Mouse (Mus musculus): ENCODE data around the gene Cst6. TPM values are rescaled to one million over a fixed set of nuclear protein-coding genes. Genes with fewer than 3 reads are reported as not detected.

The Cst6 gene
- polyA plus RNA-seq, 1 experiment from 2014 or later: not detected

DNA sequence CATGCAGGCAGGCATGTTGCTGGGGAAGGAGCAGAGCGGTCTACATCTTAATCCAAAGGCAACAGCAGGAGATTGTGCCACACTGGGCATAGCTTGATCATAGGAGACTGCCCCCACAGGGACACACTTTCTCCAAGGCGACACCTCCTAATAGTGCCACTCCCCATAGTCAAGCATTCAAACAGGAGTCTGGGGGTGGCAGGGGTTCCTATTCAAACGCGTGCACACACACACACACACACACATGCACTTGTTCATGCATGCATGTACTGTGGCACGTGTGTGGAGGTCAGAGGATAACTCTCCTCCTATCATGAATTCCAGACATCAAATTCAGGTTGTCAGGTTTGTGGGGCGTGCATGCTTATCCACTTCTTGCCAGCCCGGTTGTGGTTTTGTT lies 23.4 kb upstream of the Cst6 start:
- H3K36me3 ChIP-seq: peaks cover 63% of the 10 kb centered on the region
- no peak overlapping the region for H3K27ac ChIP-seq
- no peaks in the 10 kb centered on the region for H3K27me3 ChIP-seq (replicated peaks)
- no peak overlapping the region for H3K9ac ChIP-seq
- no peak overlapping the region for H3K4me2 ChIP-seq
- H3K4me3 ChIP-seq: no peak overlapping the region
- H3K9me3 ChIP-seq (replicated peaks): no peaks in the 10 kb centered on the region
- 86% methylated on average over 7 of the region's 7 CpGs for WGBS (ENCODE audit: insufficient replicate concordance)
- peaks cover 11% of the 10 kb centered on the region for H3K4me1 ChIP-seq
- no peak for ATAC-seq

DNA sequence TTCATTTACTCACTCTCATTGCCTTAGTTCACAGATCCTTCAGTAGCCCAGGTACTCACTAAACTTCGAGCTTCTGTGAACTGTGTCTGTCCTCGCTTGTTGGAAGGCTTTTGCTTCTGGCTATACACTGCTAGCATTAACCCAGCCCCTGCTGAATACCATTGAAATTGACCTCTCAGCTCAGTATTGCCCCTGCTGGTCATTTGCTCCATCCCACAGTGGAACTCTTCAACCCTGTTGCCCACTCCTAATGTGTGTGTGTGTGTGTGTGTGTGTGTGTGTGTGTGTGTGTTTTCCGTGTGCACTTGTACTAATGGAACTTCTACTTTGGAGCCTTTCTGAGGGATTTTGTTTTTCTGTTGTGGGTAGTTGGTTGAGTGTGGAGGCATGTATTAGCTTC lies 21.6 kb upstream of the Cst6 start:
- no peak for ATAC-seq
- H3K9ac ChIP-seq: no peak overlapping the region
- no peak overlapping the region for H3K27ac ChIP-seq
- WGBS (ENCODE audit: insufficient replicate concordance): 79% methylated on average over 3 of the region's 3 CpGs
- no peak overlapping the region for H3K4me2 ChIP-seq
- no peak overlapping the region for H3K4me3 ChIP-seq
- H3K4me1 ChIP-seq: peaks cover 20% of the 10 kb centered on the region
- peaks cover 56% of the 10 kb centered on the region for H3K36me3 ChIP-seq
- no peaks in the 10 kb centered on the region for H3K9me3 ChIP-seq (replicated peaks)
- H3K27me3 ChIP-seq (replicated peaks): no peaks in the 10 kb centered on the region

DNA sequence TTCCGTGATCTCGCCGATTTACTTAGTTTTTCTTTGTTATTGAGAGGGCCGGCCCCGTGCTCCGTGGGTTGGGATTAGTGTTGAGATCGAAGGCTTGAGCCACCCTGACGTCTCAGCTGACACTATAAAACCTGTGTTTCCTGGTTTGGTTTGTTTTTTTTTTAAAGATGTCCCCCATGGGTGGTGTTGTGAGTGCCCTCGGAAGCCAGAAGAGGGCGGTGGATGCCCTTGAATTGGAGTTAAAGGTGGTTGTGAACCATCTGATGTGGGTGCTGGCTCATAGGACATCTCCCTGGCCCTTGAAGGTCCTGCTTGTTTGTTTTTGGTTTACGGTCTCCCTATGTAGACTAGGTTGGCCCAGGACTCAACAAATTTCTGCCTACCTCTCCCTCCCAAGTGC lies 18.1 kb upstream of the Cst6 start:
- Histone ChIP-seq H3K27ac (peak overlapping the region; percentile 92), H3K9ac (peak overlapping the region; percentile 91), H3K4me3 (peak overlapping the region; percentile 79), H3K9me3 (replicated peaks) (no peaks in the 10 kb centered on the region), H3K4me1 (peaks cover 48% of the 10 kb centered on the region), H3K4me2 (peak overlapping the region; percentile 96), H3K36me3 (peaks cover 68% of the 10 kb centered on the region), H3K27me3 (replicated peaks) (no peaks in the 10 kb centered on the region)
- 8% methylated on average over 11 of the region's 11 CpGs for WGBS (ENCODE audit: insufficient replicate concordance)
- ATAC-seq: no peak

DNA sequence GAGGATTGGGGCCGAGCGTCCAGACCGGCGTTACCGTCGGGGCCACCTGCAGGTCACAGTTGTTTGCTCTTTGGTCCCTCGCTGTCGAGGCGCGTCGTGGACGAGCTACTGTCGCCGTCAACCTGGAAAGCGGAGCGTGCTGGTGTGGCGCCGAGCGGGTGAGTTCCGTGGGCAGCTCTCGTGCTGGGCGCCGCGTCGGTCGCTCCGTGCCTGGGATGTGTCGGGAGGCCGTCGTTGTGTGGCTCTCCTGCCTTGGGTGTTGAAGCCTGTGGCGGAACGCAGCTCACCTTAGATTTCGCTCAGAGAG lies 17.6 kb upstream of the Cst6 start, which contains the start of gene Banf1:
Gene Banf1, minus strand, starts transcription at position 116 of the 307 bp plus-strand sequence.
- Histone ChIP-seq H3K27me3 (replicated peaks) (no peaks in the 10 kb centered on the region), H3K9ac (peak within 1 kb of the TSS; percentile 91), H3K36me3 (peaks cover 64% of the 10 kb centered on the region), H3K4me1 (peaks cover 48% of the 10 kb centered on the region), H3K4me2 (peak within 1 kb of the TSS; percentile 96), H3K27ac (peak within 1 kb of the TSS; percentile 92), H3K4me3 (peak within 1 kb of the TSS; percentile 79), H3K9me3 (replicated peaks) (no peaks in the 10 kb centered on the region)
- under 1% methylated on average over 33 of the region's 33 CpGs for WGBS (ENCODE audit: insufficient replicate concordance)
- ATAC-seq: peak; percentile 8

DNA sequence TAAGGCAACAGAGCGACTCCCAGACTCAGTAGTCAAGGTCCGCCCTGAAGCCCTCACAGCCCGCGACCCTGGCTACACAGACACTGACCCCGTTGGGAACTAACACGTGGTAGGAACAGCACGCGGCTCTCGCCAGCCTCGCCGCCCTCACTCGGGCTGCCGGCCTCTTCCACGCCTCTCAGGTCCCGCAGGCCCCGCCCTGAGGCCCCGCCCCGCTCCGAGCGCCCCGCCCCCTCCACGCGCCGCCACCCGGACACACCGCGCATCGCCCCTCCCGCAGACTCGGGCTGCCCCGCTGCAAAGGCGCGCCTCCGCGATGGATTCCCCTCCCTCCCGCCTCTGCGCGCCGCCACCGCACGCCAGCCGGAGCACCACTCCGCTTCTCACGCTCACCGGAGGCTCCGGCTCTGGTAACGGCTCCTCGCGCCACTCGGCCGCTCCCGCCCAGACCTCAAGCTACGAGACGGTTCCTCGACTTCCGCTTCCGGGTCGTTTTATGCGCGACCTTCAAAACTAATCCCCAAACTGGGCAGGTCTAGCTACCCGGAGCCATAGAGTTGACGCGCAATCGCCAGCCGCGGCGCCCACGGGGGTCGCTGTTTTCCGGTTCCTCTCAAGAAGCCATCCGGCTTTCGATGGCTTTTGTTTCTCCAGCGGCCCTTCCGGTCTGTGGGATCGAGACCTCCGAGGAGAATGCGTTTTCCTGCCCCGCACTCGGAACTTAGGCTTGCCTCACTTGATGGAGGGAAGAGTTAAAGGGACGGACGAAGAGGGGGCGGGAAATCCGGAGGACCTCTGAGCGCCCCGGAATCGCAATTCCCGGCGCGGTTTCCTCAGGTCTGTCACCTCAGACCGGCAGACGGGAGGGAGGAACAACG lies 17.0 kb upstream of the Cst6 start, which contains the start of gene Eif1ad:
Gene Eif1ad, plus strand, starts transcription at position 567 of the 878 bp plus-strand sequence.
- no peaks in the 10 kb centered on the region for H3K9me3 ChIP-seq (replicated peaks)
- peak within 1 kb of the TSS; percentile 79 for H3K4me3 ChIP-seq
- WGBS (ENCODE audit: insufficient replicate concordance): under 1% methylated on average over 77 of the region's 92 CpGs
- no peaks in the 10 kb centered on the region for H3K27me3 ChIP-seq (replicated peaks)
- peak within 1 kb of the TSS; percentile 91 for H3K9ac ChIP-seq
- peaks cover 48% of the 10 kb centered on the region for H3K4me1 ChIP-seq
- peak within 1 kb of the TSS; percentile 96 for H3K4me2 ChIP-seq
- peak within 1 kb of the TSS; percentile 92 for H3K27ac ChIP-seq
- peaks cover 58% of the 10 kb centered on the region for H3K36me3 ChIP-seq
- peak; percentile 93 for ATAC-seq

DNA sequence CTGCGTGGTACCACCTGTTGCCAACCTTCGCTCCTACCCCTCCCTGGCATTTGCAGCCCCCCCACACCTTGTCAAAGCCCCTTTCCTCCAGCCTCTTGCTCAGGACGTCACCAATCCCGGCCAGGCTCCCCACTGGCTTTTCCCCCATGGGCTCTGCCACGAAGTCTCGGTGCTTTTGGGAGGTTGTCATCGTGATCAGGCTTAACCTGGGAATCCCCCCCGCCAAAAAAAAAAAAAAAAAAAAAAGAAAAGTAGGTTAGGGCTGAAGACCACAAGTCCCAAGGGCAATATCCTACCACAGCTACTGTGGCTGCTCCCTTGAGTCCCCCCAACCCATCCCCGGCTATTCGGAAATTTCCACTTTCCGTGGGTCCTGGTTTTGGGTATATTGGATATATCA lies 16.4 kb upstream of the Cst6 start:
- peak overlapping the region; percentile 96 for H3K4me2 ChIP-seq
- H3K27me3 ChIP-seq (replicated peaks): no peaks in the 10 kb centered on the region
- ATAC-seq: no peak
- peaks cover 53% of the 10 kb centered on the region for H3K36me3 ChIP-seq
- no peaks in the 10 kb centered on the region for H3K9me3 ChIP-seq (replicated peaks)
- peak overlapping the region; percentile 92 for H3K27ac ChIP-seq
- H3K4me3 ChIP-seq: peak overlapping the region; percentile 79
- peaks cover 48% of the 10 kb centered on the region for H3K4me1 ChIP-seq
- WGBS (ENCODE audit: insufficient replicate concordance): 5% methylated on average over 11 of the region's 11 CpGs
- H3K9ac ChIP-seq: peak overlapping the region; percentile 91

DNA sequence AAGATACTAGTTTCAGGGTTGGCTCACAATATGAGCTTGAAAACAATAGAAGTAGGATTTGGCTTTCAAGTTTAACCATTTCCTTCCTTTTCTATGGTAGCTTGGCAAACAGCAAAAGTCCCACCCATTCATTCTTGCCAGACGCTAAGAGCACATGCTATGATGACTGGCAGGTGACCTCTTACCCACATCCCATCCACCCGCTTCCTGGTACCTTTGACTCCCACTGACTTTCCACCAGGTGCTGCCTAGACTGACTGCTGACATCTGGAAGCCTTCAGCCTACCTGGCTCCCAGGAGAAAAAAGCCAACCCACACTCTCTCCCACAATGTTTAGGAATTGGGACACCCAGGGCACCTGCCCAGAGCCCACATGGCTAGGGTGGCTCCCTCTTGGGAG lies 14.8 kb upstream of the Cst6 start:
- Histone ChIP-seq H3K36me3 (peaks cover 37% of the 10 kb centered on the region), H3K9me3 (replicated peaks) (no peaks in the 10 kb centered on the region), H3K4me1 (peaks cover 48% of the 10 kb centered on the region), H3K4me3 (no peak overlapping the region), H3K27ac (no peak overlapping the region), H3K4me2 (no peak overlapping the region), H3K27me3 (replicated peaks) (no peaks in the 10 kb centered on the region), H3K9ac (no peak overlapping the region)
- WGBS (ENCODE audit: insufficient replicate concordance): 79% methylated on average over 2 of the region's 2 CpGs
- ATAC-seq: no peak

DNA sequence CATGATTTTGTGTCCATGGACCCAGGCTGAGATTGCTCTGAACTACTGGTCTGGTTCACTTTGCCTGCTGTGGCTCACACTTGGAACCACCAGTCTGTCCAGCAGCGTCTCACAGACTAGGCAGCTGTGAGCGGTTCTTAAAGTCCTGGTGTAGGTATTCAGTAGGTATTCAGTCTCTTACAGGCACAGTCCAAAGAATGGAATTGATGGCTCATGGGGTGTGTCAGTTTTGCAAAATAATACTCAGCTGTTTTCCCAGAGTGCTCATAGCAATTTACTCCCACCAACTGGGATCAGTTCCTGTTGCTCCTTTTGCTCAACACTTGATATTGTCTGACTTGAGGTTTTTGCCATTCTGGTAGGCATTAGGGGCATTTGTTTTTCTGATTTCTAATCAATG lies 12.8 kb upstream of the Cst6 start:
- Histone ChIP-seq H3K27me3 (replicated peaks) (no peaks in the 10 kb centered on the region), H3K9me3 (replicated peaks) (no peaks in the 10 kb centered on the region), H3K9ac (no peak overlapping the region), H3K36me3 (peaks cover 24% of the 10 kb centered on the region), H3K27ac (no peak overlapping the region), H3K4me2 (no peak overlapping the region), H3K4me1 (peaks cover 32% of the 10 kb centered on the region), H3K4me3 (no peak overlapping the region)
- WGBS (ENCODE audit: insufficient replicate concordance): 82% methylated on average over 2 of the region's 2 CpGs
- ATAC-seq: no peak

DNA sequence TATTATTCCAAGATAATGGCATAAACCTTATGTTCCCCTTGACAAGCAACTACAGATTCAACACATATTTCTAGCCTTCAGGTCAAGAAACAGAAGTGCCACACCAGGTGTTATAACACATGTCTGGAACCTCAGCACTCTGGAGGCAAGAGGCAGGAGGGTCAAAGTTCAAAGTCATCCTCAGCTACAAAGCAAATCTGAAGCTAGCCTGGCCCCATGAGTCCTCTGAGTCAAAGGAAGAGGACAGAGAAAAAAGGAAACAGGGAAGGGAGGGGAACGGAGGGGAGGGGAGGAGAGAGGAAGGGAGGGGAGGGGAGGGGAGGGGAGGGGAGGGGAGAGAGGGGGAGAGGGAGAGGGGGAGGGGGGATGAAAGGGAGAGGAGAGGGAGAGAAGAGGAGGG lies 6.7 kb upstream of the Cst6 start:
- Histone ChIP-seq H3K9me3 (replicated peaks) (no peaks in the 10 kb centered on the region), H3K36me3 (no peaks in the 10 kb centered on the region; the same call in 1 of the 2 replicates), H3K4me3 (no peak overlapping the region), H3K27me3 (replicated peaks) (no peaks in the 10 kb centered on the region), H3K4me2 (no peak overlapping the region), H3K9ac (no peak overlapping the region), H3K27ac (no peak overlapping the region), H3K4me1 (0 out of 2 replicates have a peak, but pooled peaks cover 3% of the 10 kb centered on the region)
- no CpG with 5 or more reads among the region's 1 CpGs for WGBS (ENCODE audit: insufficient replicate concordance)
- ATAC-seq: no peak

DNA sequence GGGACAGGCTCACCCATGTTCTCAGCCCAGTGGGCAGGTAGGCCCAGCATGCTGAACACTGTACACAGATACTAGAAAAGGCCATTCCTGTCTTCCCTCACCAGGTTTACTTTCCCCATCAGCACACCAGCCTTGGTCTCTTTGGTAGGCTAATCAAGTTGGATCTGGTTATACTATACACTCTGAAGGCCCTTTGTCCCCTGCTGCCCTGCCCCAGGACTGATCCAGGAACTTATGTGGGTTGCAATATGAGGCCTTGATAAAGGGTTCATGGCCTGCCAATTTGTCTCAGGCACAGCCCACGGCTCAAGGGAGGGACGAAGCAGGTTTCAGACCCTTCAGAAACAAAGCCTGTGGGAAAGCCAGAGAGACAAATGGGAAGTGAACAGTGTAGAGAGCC lies 4.2 kb upstream of the Cst6 start:
- H3K9ac ChIP-seq: no peak overlapping the region
- no peak overlapping the region for H3K4me2 ChIP-seq
- no peak overlapping the region for H3K4me3 ChIP-seq
- WGBS (ENCODE audit: insufficient replicate concordance): 79% methylated on average over 2 of the region's 2 CpGs
- ATAC-seq: no peak
- H3K4me1 ChIP-seq: peaks cover 11% of the 10 kb centered on the region
- H3K27me3 ChIP-seq (replicated peaks): peaks cover 5% of the 10 kb centered on the region
- no peaks in the 10 kb centered on the region for H3K36me3 ChIP-seq
- H3K27ac ChIP-seq: no peak overlapping the region
- H3K9me3 ChIP-seq (replicated peaks): no peaks in the 10 kb centered on the region

DNA sequence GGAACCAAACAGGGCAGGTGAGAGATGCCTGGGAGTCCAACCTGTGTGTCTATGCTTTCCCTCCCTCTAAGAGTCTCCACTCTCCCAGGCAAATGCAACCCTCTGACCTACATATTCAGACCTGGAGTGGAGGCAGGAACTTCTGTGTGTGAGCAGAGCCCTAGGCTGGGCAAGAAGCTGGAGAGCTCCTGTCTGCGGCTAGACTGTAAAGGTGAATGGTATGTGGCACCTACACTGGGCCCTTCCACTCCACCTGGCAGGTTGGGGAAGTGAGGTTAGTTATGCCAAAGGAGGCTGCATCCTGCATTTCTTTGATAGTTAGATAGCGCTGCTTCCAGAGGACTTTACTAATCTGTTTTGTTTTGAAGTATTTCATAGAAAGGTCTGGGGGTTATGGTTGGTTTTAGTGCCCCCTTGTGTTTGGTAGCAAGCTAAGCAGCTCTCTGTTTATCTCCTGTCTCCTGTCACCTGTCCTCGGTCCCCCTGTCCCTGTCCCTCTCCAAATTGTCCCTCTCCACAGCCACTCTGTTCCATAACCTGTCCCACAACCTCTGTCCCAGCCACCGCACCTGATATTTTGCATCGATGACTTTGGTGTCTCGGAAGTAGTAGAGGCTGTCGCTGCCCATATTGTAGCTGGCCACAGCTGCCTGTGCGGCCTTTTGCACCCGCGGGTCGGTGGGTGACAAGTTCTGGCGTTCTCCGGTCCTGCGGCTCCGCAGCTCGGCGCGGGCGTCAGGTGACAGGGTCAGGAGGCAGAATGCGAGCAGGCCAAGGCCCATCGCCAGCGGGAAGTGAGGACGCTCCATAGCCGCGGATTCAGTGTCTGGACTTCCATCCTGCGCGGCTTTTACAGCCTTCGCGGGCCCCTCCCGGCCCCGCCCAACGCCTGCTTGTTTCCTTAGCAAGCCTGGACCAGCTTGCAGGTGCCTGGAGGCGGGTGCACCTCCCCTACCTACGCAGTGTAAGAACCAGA lies 560 bp downstream of the Cst6 start:
- H3K36me3 ChIP-seq: no peaks in the 10 kb centered on the region
- H3K4me3 ChIP-seq: peak overlapping the region; percentile 54
- no peak overlapping the region for H3K27ac ChIP-seq
- 5% methylated on average over 34 of the region's 34 CpGs for WGBS (ENCODE audit: insufficient replicate concordance)
- H3K4me1 ChIP-seq: peaks cover 10% of the 10 kb centered on the region
- H3K4me2 ChIP-seq: peak overlapping the region; percentile 81
- peak overlapping the region; percentile 62 for H3K9ac ChIP-seq
- H3K9me3 ChIP-seq (replicated peaks): no peaks in the 10 kb centered on the region
- no peak for ATAC-seq
- H3K27me3 ChIP-seq (replicated peaks): peaks cover 12% of the 10 kb centered on the region

DNA sequence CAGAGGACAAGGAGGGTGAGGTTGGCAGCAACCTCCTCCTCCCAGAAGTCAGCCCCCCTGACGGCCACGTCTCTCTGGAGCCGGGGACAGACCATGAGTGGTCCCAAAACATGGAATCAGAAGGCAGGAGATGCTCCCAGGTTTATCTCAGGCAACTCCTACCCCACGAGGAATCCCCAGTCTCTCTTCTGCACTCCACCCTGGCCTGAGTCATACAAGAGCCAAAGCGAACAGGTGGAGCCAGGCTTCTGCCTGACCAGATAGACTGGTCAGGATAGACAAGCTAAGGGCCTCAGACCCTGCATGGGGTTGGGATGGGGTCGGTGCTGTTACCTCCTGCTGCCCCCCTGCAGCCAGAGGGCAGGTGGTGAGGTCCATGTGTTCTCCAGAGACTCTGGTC lies 1.3 kb downstream of the Cst6 start:
- H3K27ac ChIP-seq: no peak overlapping the region
- no peak overlapping the region for H3K4me3 ChIP-seq
- WGBS (ENCODE audit: insufficient replicate concordance): 68% methylated on average over 6 of the region's 6 CpGs
- no peaks in the 10 kb centered on the region for H3K36me3 ChIP-seq
- peaks cover 10% of the 10 kb centered on the region for H3K4me1 ChIP-seq
- H3K27me3 ChIP-seq (replicated peaks): peaks cover 12% of the 10 kb centered on the region
- H3K9me3 ChIP-seq (replicated peaks): no peaks in the 10 kb centered on the region
- no peak overlapping the region for H3K9ac ChIP-seq
- ATAC-seq: no peak
- H3K4me2 ChIP-seq: no peak overlapping the region

All from liver, embryonic 12.5 days (tissue).